Mouse (Mus musculus) layer of hippocampus, postnatal 25 days (tissue): Measurements from ENCODE around the gene Rcan1. TPM values are rescaled to one million over a fixed set of nuclear protein-coding genes. Genes with fewer than 3 reads are reported as not detected.

Experiments
- DNase-seq, 2 experiments: peaks; one replicate each; pipeline ENCODE4 v3.0.0; 2022; ENCODE audit warnings: mixed read lengths in 2 of 2, low spot score in 1 of 2; ENCODE audit errors: extremely low spot score in 1 of 2
- total RNA-seq, 2 experiments: library from RNA; stranded (reverse); gene quantifications; 2 replicates each; pipeline ENCODE4 v1.2.3; 2021

Rcan1 gene
- total RNA-seq, 2 experiments from 2014 or later = 40.2 to 44.9 TPM

DNA sequence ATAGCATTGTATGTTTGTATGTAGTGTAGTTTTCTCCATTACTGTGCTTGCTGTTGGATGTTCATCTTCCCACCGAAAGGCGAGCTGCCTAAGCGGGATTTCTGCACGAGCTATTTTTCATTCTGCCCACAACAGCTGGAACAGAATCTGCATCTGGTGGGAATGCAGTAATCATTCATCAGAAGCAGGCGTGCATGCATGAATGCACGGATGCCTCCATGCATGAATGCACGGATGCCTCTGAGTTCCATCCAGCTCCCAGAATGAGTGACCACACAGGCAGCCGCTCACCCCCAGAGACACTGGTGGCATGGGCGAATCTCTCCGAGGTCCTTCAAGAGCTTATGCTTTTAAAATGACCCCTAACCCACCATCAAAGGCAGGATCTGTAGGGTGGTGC is 113.1 kb downstream of the Rcan1 start:
- no peak for DNase-seq

DNA sequence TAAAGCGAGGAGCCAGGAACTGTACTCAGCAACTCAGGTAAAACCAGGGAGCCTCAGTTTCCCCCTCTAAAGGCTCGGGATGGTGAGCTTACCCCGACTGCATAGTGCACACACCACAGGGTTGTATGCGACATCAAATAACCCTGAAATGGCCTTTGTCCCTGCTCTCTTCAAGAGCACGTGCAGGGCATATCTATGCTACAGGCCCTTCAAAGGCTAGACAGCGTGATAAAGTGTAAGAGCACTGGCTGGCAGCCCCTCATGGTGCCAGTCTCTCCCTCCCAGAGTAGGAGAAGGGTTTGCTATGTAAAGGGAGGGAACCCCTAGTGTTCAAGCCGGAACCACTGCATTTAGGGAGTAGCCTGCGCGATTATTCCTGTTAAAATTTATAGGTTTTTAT is 113.6 kb downstream of the Rcan1 start:
- no peak for DNase-seq

DNA sequence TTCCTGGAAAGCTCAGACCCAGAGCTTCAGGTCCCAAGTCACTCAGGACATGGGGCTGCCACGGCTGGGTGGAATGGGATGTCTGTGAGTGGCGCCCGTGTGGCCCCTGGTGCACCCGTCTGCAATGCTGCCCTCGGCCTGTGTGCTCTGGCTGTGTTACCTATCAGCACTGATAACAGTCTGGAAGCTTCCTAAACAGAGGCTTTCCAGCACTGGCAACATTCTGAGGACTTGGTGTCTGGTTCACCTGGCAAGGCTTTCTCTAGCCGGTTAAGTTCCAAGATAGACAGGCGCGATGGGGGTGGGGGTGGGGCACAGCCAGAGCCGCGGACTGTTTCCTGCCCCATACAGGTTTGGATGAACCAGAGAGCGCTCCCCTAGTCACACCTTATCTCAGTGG is 114.7 kb downstream of the Rcan1 start:
- no peak for DNase-seq

DNA sequence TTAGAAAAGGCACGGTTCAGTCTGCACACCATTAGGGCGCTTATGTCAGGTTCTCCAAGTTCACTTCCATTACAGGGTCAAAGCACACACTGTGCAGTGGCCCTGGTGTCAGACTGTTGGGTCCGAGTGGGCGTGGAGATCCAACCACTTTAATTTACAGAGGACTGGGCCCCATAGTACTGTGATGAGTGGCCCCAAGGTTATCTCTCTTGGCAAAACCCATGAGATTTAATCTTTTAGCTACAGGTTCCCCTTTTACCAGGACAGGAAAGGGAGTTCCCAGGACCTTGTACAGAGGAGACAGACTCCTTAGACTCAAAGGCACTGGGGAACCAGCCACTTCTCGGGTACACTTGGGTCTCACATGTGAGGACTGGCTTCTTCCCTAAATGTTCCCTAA is 115.3 kb downstream of the Rcan1 start:
- DNase-seq = no peak

DNA sequence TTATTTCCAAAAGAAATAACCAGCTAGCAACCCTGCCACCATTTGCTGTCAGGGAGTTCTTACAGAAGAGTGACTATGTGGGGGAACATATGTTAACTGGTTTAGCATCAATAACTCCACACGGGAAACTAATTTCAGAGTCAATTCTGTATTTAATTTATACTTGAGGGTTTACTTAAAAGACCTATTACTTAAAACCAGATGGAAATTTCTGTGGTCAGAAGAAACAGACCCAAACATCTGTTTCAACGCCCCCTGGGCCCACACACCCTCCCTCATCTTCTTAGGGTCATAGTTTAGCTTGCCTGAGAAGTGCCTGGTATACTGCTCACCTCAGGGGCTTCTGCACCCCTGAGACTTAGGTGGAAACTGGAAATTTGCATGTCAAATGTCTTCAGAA is 116.8 kb downstream of the Rcan1 start:
- no peak for DNase-seq

DNA sequence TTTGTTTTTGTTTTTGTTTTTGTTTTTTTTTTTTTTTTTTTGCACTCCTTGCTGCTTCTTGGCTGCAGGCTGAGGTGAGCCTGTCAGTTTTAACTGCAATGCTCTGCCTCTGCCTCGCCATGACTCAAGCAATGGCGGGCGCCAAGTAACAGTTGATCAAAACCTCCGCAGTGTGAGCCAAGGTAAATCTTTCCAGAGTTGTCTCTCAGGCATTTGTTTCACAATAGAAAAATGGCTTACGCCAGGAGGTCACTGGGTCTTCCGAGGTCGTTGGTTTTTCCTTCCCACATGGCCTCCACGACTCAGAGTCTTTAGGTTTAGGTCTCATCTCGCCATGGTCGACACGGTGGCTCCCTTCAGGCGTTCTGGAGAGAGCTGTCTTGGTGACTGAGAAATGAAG is 117.4 kb downstream of the Rcan1 start:
- DNase-seq = no peak

DNA sequence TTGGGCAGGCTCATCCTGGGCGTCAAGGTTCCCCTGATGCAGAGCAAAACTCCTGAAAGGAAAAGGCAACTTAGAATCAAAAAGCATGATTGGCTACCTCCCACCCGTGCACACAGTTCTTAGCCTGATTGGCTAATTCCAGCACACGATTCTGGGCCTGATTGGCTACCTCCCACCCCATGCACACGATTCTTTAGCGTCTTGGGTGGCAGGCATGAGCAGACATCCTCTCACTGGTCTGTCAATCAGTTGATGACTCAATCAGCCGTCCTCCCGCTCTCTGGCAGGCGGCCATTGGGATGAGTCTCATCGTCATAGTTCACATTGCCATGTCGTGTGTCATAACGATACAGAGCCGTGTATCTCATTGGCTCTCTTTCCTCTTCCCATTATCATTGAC is 121.7 kb downstream of the Rcan1 start:
- peak in 1 of 2 experiments; percentile 22 for DNase-seq

DNA sequence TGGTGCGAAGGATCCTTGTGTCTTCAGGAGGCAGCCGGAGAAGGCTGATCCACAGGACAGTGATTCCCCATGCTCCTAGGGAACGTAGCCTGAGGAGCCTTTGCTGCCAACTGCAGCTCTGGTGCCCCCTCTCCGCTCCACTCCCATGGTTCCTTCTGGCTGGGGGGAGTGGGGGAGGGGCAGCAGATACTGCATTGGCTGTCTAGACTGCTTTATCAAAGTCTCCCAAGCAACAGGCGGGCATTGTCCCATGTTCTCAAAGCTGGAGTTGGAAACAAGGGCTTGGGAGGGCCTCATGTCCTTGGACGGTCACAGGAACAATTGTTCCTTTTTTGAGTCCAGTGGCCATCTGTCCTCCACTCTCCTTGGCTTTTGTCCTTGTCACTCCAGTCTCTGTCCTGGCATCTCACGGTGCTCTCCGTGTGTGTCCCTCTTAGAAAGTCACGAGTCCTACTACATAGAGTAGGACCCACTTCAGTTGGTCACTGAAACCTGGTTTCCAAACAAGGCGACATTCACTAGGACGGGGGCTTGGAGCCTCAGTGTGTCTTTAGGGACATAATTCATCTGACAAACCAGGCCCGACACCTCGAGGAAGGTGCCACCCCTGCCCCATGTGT is 124.3 kb downstream of the Rcan1 start:
- no peak for DNase-seq

DNA sequence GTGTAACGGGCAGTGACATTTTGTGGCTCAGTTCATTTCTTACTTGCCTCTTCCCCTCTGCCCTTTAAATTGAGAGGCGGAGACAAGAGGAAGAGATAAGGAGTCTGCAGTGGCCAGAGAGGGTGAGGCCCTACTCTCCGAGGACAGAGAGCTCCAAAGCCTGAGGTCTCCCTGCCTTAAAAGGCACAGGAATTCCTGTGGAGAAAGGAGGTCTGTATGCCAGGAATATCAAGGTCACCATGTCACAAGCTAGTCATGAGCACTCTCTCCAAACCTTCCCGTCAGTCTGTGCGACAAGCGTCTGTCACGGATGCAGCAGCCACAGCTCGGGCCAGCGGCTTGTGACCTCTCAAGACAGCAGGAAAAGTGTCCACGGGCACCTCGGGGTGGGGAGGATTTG is 125.5 kb downstream of the Rcan1 start:
- DNase-seq = no peak

Other genes with a start within 250 kb of the Rcan1 start
- under 1 TPM; 0.38 to 0.42 TPM for gene Kcne2, start 178.5 kb downstream of the Rcan1 start, total RNA-seq
- gene Smim11, start 169.6 kb downstream of the Rcan1 start, total RNA-seq = 10 to 100 TPM; 19.3 to 21.4 TPM
- not detected for gene Fam243, start 149.4 kb downstream of the Rcan1 start, total RNA-seq
- not detected for gene Kcne1, start 111.4 kb downstream of the Rcan1 start, total RNA-seq
- gene Clic6, start 14.9 kb upstream of the Rcan1 start, total RNA-seq = 1 to 10 TPM; 1.2 TPM